Mouse (Mus musculus) lung, postnatal 10 days (tissue): ENCODE measurements at regions not wholly inside any gene's neighbourhood (a gene's known extent, or its start where the extent isn't known, plus 50 kb on each side); places are given as distances from the start of the nearest gene placed in this dataset.

Source experiments
- DNase-seq: peaks from one replicate; pipeline ENCODE4 v3.0.0; 2021

DNA sequence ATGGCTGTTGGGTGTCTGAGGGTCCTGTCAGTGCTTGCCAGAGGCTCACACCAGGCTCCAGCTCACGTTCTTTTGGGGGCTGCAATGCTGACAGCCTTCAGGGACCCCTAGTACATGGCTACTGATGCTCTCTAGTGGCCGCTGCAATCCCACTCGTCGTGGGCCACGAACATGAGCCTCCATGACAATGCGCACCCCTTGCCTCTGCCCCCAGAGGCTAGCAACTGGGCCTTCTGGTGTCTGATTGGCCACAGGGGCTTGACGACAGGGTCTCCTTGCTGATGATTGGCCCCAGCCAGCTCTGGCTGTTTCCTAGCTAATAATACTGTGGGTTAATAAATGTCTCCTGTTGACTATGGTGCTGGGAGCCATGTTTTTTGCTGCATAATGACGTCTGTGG lies 61.1 kb downstream of the Rtl1 start:
- no peak for DNase-seq

- DNase-seq = no peak
Measured at GRCm38 (mm10) chr12:109538641-109539040, 61.5 kb downstream of the Rtl1 start.

DNA sequence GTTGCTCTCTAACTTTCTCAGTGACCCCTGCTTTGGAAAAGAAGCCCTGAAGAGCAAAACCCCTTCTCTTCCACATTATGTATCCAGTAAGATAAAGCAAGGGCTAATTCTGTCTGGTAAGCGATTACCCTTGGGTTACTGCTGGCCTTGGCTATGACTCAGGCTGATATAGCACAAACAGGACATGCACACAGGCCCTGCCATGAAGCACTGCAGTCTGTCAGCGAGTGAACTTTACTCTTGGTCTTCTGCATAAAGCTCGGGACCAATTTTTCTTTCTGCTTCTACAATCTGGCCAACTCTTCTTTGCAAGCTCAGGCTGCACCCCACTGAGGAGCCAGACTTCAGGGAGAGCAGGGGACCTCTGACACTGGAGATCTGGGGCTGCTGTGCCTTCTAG lies 63.6 kb downstream of the Rtl1 start:
- no peak for DNase-seq

- no peak for DNase-seq
Measured at GRCm38 (mm10) chr12:109532392-109532791, 67.7 kb downstream of the Rtl1 start.

DNA sequence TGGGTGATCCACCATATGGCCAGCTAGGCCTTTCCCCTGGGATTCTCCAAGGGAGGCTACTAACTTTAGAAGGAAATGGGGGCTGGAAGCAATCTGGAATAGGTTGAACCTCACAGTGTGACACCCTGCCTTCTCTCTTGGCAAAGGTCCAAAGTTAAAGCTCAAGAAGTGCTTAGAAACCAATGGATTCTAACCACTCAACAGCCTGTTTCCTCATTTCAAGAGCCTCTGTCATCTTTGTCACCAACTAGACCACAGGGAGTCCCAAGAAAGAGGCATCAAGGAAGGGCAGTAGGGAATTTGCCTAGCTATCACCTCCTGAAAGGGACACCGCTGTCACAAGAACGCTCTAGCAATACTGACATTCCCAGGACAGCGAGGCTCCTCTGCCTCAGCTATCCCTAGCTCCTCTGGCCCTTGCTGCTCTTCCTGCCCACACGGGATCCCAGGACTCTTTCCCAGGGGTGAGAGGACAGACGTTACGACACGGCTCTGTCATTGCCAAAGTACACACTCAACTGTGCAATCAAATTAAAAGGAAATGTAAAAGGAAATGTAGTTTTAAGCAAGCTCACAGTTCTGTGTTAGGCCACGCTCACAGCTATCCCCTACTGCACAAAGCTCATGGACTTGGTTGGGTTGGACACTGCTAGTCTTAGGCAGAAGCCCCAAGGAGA lies 68.6 kb downstream of the Rtl1 start:
- no peak for DNase-seq

GRCm38 (mm10) chr12:109530215-109531050 lies 69.7 kb downstream of the Rtl1 start:
- no peak for DNase-seq

DNA sequence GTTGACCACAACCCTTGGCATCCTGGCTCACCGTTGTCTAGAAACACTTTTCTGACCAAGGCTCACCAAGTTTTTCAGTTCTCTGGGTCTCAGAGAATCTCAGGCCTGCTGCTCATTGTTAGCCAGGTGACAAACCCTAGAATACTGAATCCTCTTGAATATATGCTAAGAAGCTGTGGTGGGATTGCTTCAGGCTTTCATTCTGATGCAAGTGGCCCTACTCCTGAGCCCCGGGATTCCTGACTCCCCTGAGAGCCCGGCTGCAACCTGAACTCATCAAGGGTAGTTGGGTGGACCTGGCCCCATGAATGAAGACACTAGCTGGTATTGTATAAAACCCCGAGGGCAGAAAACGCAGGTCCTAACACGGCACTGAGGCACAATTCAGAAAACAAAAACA lies 70.6 kb downstream of the Rtl1 start:
- no peak for DNase-seq

- no peak for DNase-seq
Measured at GRCm38 (mm10) chr12:109528966-109529365, 71.2 kb downstream of the Rtl1 start.

- DNase-seq = peak; percentile 32
Measured at GRCm38 (mm10) chr12:109528263-109528545, 71.9 kb downstream of the Rtl1 start.

DNA sequence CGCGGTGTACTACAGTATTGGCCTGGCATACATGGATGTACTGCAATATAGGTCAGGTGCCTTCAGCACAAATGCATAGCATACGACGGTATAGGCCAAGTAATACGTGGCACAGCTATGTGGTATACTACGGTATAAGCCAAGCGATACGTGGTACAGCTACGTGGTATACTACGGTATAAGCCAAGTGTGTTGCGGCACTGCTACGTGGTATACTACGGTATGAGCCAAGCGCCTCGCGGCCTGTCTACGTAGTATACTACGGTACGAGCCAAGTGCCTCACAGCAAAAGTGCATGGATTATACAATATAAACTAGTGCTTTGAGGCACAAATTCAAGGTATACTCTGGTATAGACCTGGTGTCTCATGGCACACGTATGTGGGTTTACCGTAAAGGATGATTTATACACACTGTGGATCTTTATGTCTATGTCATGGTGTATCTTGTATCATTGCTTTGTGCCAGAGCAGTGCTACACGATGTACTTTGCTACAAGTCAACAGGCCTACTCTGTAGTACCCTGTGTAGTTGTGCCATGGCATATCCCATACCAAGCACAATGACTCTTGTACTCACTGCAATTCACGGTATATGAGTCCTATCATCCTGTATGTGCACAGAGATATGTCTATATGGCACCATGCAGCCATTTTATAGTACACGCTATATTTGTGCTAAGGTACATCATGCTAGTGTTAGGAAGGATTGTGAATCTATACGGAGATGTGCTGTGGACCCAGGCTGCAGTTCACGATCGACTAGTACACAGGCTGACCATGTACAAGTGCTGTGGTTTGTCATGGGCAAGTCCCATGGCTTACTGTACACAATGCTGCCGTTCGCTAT lies 72.5 kb downstream of the Rtl1 start:
- no peak for DNase-seq

GRCm38 (mm10) chr12:109525613-109526012 lies 73.0 kb downstream of the Dlk1 start:
- DNase-seq = no peak

GRCm38 (mm10) chr12:109521199-109521780 lies 68.7 kb downstream of the Dlk1 start:
- DNase-seq = no peak

- DNase-seq = no peak
Measured at GRCm38 (mm10) chr12:109520414-109520813, 67.8 kb downstream of the Dlk1 start.

- DNase-seq = no peak
Measured at GRCm38 (mm10) chr12:109519838-109520237, 67.2 kb downstream of the Dlk1 start.

GRCm38 (mm10) chr12:109518413-109519021 lies 65.9 kb downstream of the Dlk1 start:
- DNase-seq = no peak

GRCm38 (mm10) chr12:109517764-109518163 lies 65.1 kb downstream of the Dlk1 start:
- DNase-seq = no peak

DNA sequence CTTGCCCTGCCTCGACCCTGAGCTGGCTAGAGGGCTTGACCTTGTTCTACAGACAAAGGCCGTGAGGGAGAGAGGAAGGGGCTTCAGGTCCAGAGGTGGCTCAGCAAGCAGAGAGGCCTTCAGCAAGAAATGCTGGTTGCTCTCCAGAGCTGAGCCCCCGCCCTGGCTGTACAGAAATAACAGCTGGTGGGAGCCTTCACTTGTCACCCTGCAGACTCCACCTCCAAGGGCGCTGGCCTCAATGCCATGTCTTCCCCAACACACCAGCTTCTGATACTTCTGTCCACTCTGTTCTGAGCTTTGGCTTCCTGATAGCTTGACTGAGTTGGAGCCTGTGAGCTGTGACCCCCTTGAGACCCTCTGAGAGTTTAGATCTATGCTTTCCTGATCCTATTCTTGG lies 64.3 kb downstream of the Dlk1 start:
- peak; percentile 35 for DNase-seq

GRCm38 (mm10) chr12:109514292-109514818 lies 61.7 kb downstream of the Dlk1 start:
- DNase-seq = no peak
